Mouse (Mus musculus) adrenal gland, postnatal 4 days (tissue): Measurements from ENCODE around the gene Tomm20. TPM values are rescaled to one million over a fixed set of nuclear protein-coding genes. Genes with fewer than 3 reads are reported as not detected.

Experiments used
- DNase-seq, 2 experiments: peaks; one replicate each; pipeline ENCODE4 v3.0.0; 2021 to 2022; ENCODE audit warnings: low spot score in 2 of 2, mixed read lengths in 2 of 2
- total RNA-seq, 2 experiments: library from RNA; stranded (reverse); gene quantifications; 2 replicates each; pipeline ENCODE4 v1.2.3; 2021

Tomm20 gene
- total RNA-seq, 2 experiments from 2014 or later = 199 to 214 TPM

GRCm38 (mm10) chr8:126965246-126965645 lies 19.6 kb upstream of the Tomm20 start:
- DNase-seq = no peak

GRCm38 (mm10) chr8:126962871-126963270 lies 17.2 kb upstream of the Tomm20 start:
- no peak for DNase-seq

- DNase-seq = no peak
Measured at GRCm38 (mm10) chr8:126961516-126961915, 15.9 kb upstream of the Tomm20 start.

DNA sequence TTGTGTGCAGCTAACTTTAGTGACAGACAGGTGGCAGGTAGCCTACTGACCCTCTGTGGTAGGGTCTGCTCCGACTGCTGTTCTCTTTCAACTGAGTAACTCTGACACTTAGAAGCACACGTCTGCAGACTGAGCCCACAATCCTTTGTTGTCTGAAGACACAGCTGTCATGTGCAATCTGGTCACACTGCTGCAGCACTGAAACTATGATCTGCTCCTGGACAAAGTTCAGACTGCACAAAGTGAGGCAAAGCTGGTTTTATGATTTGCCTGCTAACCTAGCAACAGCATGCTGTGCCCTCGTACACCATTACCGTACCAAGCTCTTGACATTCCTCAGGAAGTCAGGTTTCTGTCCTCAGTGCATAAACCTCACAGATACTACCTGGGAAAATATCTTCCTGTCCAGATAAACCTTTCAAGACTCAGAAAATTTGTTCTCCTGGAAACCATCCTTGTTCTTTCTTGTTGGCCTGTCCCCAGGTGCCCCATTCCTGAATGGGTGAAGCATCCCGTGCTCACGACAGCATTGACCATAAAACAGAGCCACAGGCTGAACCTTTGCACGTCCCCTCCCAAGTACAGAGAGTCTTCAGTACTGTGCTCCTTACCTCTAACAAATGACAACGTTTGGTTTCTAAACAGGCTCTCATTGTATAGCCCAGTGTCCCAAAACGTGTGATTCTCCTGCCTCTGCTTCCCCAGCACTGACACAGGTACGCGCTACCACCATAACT lies 6.4 kb upstream of the Tomm20 start:
- DNase-seq = no peak

DNA sequence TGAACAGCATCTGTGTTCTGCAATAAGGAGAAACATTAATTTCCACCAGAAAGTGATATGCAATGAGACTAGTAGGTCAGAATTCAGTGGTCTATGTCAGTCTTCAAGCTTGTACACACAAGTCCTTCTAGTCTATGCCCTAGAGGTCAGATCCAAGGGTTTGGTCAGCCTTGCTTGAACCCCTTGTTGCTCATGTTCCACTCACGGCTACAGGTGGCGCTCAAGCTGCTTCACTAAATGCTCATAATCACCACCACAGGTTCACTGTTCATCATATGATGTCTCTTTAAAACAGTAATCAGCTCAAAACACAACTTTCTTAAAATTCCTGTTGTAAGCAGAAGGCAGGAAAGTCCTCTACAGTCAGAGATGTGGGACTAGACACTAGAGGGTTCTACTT lies 3.9 kb upstream of the Tomm20 start:
- DNase-seq = no peak

GRCm38 (mm10) chr8:126946444-126946843 lies 800 bp upstream of the Tomm20 start:
- DNase-seq = no peak

GRCm38 (mm10) chr8:126944781-126945691 lies 608 bp downstream of the Tomm20 start:
- DNase-seq = peak in 1 of 2 experiments; percentile 21

GRCm38 (mm10) chr8:126943565-126943964 lies 2.1 kb downstream of the Tomm20 start:
- DNase-seq = no peak

DNA sequence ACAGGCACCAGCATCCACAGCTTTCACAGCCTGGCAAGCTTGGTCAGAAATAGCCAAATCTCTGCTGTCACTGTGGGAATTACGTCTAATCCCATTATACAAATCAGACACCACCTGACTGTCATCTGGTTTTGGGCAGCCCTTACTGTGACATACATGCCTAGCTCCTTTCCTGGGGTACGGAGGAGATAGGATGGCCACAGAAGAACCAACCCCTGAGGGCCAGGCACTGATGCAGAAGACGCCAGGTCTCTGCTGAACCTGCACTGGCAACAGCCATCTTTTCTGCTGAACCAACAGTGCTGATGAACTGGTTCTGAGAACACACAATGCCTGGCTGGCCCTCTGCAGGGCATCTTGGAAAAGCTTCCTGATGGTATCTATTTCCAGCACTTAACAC lies 8.3 kb downstream of the Tomm20 start:
- no peak for DNase-seq

DNA sequence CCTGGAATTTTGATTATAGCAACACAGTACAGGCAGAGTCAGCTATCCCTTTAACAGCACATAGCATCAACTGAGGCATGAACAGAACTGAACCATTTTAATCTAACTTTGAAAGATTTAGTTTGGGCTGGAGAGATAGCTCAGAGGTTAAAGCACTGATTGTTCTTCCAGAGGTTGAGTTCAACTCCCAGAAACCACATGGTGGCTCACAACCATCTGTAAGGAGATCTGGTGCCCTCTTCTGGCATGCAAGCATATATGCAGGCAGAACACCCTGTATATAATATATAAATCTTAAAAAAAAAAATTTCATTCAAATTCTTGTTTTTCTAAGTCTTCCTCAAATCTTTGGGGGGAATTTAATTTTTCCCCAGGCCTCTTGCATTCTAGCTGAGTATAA lies 9.7 kb downstream of the Tomm20 start:
- no peak for DNase-seq

DNA sequence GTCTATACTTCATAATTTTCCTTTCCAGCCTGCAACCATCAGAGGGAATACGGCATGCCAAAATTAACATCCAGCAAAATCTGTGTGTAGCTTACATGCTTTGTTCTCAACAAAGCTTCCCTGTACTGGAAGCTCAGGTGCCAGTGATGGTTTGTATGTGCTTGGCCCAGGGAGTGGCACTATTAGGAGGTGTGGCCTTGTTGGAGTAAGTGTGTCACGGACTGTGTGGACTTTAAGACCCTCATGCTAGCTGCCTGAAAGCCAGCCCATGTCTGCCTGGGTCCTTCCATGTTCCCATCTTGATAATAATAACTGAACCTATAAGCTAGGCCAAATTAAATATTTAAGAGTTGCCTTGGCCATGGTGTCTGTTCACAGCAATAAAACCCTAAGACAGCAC lies 10.3 kb downstream of the Tomm20 start:
- no peak for DNase-seq

GRCm38 (mm10) chr8:126932656-126933055 lies 13.0 kb downstream of the Tomm20 start:
- no peak for DNase-seq

DNA sequence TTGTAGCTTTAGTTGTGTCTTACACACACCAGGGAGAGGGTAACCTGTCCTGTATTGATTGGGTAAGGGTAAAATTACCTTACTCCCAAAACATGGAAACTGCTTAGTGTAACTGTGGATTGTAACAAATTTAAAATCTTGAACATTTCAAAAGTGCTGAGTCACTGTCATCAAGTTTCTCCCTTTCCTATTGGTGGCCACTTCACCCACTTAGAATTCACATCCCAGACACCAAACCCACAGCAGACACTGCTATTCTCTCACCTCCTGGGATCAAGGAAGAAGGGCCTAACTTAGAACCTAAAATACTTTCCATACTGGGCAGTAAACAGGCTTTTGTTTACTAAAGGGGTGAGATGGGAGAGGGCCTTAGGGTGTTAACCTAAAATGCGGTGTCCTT lies 13.4 kb downstream of the Tomm20 start:
- DNase-seq = no peak

DNA sequence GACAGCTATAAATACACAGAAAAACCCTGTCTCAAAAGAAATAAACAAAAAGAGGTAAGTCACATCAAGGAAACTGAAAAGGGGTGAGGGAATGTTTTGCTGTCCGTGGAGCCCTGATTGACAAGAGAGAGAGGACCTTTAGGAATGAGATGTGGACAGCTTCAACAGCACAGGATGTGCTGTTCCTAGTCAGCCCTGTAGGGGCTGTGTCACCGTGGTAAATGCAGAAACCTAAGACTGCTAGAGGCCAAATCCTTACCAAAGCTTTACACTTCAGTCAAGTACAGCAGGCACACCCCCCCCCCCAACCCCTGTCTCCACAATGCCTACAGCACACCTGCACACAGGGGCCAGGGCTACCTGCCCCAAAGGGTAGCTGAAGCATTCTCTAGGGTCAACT lies 13.9 kb downstream of the Tomm20 start:
- DNase-seq = no peak

DNA sequence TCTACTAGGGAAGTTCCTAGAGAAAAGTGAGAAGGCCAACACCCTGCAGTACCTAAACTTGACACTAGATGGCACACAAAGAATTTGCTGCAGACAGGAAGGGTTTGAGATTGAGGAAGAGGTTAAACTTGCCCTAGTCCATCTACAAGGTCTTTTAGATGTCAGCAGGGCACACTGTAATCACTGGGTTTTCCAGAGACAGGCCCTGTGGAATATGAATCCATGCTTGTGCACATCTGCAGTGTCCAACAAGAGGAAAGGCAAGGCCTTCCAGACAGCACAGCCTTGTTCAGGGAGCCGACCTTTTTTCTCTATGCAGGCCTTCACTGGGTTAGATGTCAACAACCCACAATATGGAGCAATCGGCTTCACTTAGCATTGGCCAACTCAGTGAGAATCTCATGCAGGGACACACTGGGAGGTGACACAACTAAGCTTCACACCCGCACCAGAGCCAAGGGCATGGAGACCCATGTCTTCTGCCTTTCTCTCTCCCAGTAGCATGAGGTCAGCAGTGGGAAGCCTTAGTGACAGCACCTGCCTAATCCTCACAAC lies 16.0 kb downstream of the Tomm20 start:
- peak in 1 of 2 experiments; percentile 43 for DNase-seq

- no peak for DNase-seq
Measured at GRCm38 (mm10) chr8:126928755-126929505, 16.7 kb downstream of the Tomm20 start.

DNA sequence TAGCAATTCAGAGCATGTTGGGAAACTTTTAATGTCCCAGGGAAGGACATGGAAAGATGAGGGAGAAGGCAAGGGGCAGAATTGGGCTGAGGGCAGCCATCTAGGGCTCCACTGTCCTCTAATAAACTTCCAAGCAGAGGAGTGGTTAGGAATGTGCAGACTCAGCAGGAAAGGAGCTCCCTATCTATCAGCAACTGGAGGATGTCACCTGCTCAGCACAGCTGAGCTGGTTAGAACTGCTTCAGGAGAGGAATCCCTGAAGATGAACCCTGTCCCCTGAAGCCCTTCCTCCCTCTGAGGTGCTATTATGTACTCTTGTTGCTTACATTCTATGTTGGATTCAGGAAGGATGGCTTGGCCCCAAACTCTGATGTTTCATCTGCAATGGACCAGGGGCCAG lies 17.6 kb downstream of the Tomm20 start:
- no peak for DNase-seq

- no peak for DNase-seq
Measured at GRCm38 (mm10) chr8:126927058-126927457, 18.6 kb downstream of the Tomm20 start.

- DNase-seq = no peak
Measured at GRCm38 (mm10) chr8:126922981-126923380, 22.7 kb downstream of the Tomm20 start.

DNA sequence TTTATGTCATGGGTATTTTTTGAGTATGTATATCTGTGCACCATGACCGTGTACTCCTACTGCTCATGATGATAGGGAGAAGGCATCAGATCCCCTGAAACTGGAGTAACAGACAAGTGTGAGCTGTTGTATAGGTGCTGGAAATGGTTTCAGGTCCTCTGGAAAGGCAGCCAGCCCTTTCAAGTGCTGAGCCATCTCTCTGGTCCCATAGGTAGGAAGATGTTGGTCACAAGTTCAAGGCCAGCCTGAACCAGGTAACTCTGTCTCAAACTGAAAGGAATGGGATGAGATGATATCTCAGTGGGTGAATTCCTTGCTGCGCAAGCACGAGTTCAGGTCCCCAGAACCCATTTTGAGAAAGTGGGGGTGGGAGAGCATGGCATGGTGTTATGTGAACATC lies 24.2 kb downstream of the Tomm20 start:
- no peak for DNase-seq

DNA sequence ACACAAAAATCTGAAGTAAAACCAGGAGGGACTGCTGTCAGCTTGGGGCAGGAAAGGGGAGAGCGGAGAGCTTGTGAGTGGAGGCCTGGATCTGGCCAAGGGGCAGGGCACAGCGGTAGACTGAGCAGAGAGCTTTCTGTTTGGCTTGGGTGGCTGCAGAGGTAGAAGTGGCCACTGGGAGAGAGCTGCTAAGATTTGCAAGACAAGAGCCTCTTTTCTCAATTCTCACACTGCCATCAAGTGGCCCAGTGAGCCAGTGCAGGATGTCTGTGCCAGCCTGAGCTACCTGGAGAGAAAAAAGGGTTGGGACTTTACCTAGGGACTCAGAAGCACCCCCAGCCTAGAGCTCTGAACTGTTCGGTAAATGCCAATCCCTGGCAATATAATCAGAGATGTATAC lies 24.8 kb downstream of the Tomm20 start:
- peak in 1 of 2 experiments; percentile 60 for DNase-seq
